In genomic region chr2:130047923-130048440, GRCm38 (mm10) we compare ENCODE assay signal across 15 mouse cellular contexts. TPM values are rescaled to one million over a fixed set of nuclear protein-coding genes. Genes with fewer than 3 reads are reported as not detected.
A peak's percentile ranks its signal among the peaks of the same experiment; 100 is the strongest.
DNase-seq lines count a peak whose midpoint lies in the region; ATAC-seq and TF ChIP-seq lines count a peak whose summit lies in the region.
"Had no signal": no experiment of that assay in that cellular context is flagged by ENCODE, and none has a peak within 500 bp of the region (broad histone marks: within the 10 kb centered on the region; RNA-seq: fewer than 3 reads in every experiment).

No protein-coding gene starts in this region.

- no peak overlapping the region for H3K4me3 ChIP-seq in liver, embryonic 14.5 days (ENCODE audit: insufficient read depth in 1 of 2, low read depth in 2 of 2, low read length in 2 of 2)
- H3K4me3 ChIP-seq in liver, embryonic 11.5 days (ENCODE audit: low read depth, low read length) = no peak overlapping the region
- no peak overlapping the region for H3K4me3 ChIP-seq in embryonic facial prominence, embryonic 10.5 days

- peak; percentile 41 for DNase-seq in adrenal gland, postnatal 14 days
- DNase-seq in adrenal gland, adult 8-10 months = no peak
- DNase-seq in liver, embryonic 14.5 days (ENCODE audit: low read depth in 3 of 3, low spot score in 3 of 3) = no peak
- DNase-seq in liver, embryonic 11.5 days (ENCODE audit: low spot score) = no peak
- peak; percentile 32 for DNase-seq in R1 (ENCODE audit: low read depth, low spot score)
- DNase-seq in embryonic facial prominence, embryonic 10.5 days (ENCODE audit: low spot score) = no peak
- DNase-seq in c-Kit-positive CD71-positive TER-119-positive erythroid progenitor cells, embryonic 14.5 days (ENCODE audit: low spot score) = no peak
- DNase-seq in left cerebral cortex, adult 9 months (ENCODE audit: low spot score in 2 of 2) = no peak
- DNase-seq: B cell, adult 2 months; cerebellum, postnatal 36 days; heart, postnatal 10 days; right cerebral cortex, adult 18-20 months; thymus, adult 2 months had no signal

- H3K27ac ChIP-seq in liver, embryonic 14.5 days = no peak overlapping the region
- H3K27ac ChIP-seq in liver, embryonic 11.5 days (ENCODE audit: low read depth, low read length) = no peak overlapping the region
- H3K27ac ChIP-seq in embryonic facial prominence, embryonic 10.5 days (replicated peaks) = peak overlapping the region; percentile 40; the same call in 1 of the 2 replicates

- no peak for TF ChIP-seq EP300 in liver, embryonic 14.5 days (IDR thresholded peaks at IDR 0.05; ENCODE audit: low read depth)

- H3K9me3 ChIP-seq in liver, embryonic 14.5 days (ENCODE audit: control insufficient read depth, low read length) = no peaks in the 10 kb centered on the region
- H3K9me3 ChIP-seq in liver, embryonic 11.5 days (ENCODE audit: control insufficient read depth, low read length) = no peaks in the 10 kb centered on the region
- no peaks in the 10 kb centered on the region for H3K9me3 ChIP-seq in embryonic facial prominence, embryonic 10.5 days

- no peaks in the 10 kb centered on the region for H3K36me3 ChIP-seq in liver, embryonic 14.5 days (replicated peaks; ENCODE audit: control insufficient read depth, insufficient read depth, low read depth)
- H3K36me3 ChIP-seq in liver, embryonic 11.5 days (ENCODE audit: control insufficient read depth, insufficient read depth, low read length) = no peaks in the 10 kb centered on the region
- no peaks in the 10 kb centered on the region for H3K36me3 ChIP-seq in embryonic facial prominence, embryonic 10.5 days (replicated peaks)

- H3K4me1 ChIP-seq in liver, embryonic 14.5 days (replicated peaks; ENCODE audit: control insufficient read depth in 2 of 2, insufficient read depth in 2 of 2, low read length in 1 of 2) = no peaks in the 10 kb centered on the region
- no peaks in the 10 kb centered on the region for H3K4me1 ChIP-seq in liver, embryonic 11.5 days (replicated peaks; ENCODE audit: control insufficient read depth, insufficient read depth, low read length)
- peaks cover 16% of the 10 kb centered on the region for H3K4me1 ChIP-seq in embryonic facial prominence, embryonic 10.5 days

- no peak overlapping the region for H3K9ac ChIP-seq in liver, embryonic 14.5 days (replicated peaks)
- no peak overlapping the region for H3K9ac ChIP-seq in liver, embryonic 11.5 days (ENCODE audit: low read depth, low read length)

- no peak for ATAC-seq in liver, embryonic 14.5 days (ENCODE audit: insufficient read depth)
- no peak for ATAC-seq in liver, embryonic 11.5 days (replicated peaks; ENCODE audit: low FRiP score)
- ATAC-seq: Patski had no signal

- no peaks in the 10 kb centered on the region for H3K27me3 ChIP-seq in liver, embryonic 14.5 days (ENCODE audit: control insufficient read depth, insufficient read depth, low read length)
- H3K27me3 ChIP-seq in liver, embryonic 11.5 days (replicated peaks; ENCODE audit: control insufficient read depth, insufficient read depth, low read length) = no peaks in the 10 kb centered on the region
- no peaks in the 10 kb centered on the region for H3K27me3 ChIP-seq in embryonic facial prominence, embryonic 10.5 days (replicated peaks; ENCODE audit: low read depth, poor library complexity, severe bottlenecking)

- peak; percentile 37; the same call in 1 of the 2 replicates for TF ChIP-seq CTCF in liver, embryonic 14.5 days (IDR thresholded peaks at IDR 0.05; ENCODE audit: low read depth)

- WGBS in liver, embryonic 14.5 days (ENCODE audit: insufficient replicate concordance) = 58% methylated on average over 13 of the region's 13 CpGs
- WGBS in liver, embryonic 11.5 days = 66% methylated on average over 13 of the region's 13 CpGs
- 76% methylated on average over 13 of the region's 13 CpGs for WGBS in embryonic facial prominence, embryonic 10.5 days

- no peak overlapping the region for H3K4me2 ChIP-seq in liver, embryonic 14.5 days (ENCODE audit: low read depth)
- no peak overlapping the region for H3K4me2 ChIP-seq in liver, embryonic 11.5 days

RNA-seq across cellular contexts. Expression of gene Tgm3, which starts 35.8 kb away (rescaled TPM):
- total RNA-seq in adrenal gland, postnatal 14 days (2021) = 1.1 and 1.7 TPM in 2 replicates
- 1 to 10 TPM in 2 of 4 experiments, under 1 TPM in 2; 0.12 to 7.0 (median 2.5) TPM for total RNA-seq in adrenal gland, adult 8-10 months (2022)
- polyA plus RNA-seq in liver, embryonic 14.5 days (2012; rRNA removed) = 0.01 TPM in 1 of 2 replicates, not detected in the other
- not detected in 2 replicates for polyA plus RNA-seq in liver, embryonic 14.5 days (2014; fragmentation: Nextera tagmentation; extraction: Ambion mirVana)
- not detected in 2 replicates for polyA plus RNA-seq in liver, embryonic 11.5 days (2014; fragmentation: Nextera tagmentation; extraction: Ambion mirVana)
- polyA plus RNA-seq in embryonic facial prominence, embryonic 10.5 days (2016; fragmentation: Nextera tagmentation; extraction: Ambion mirVana) = not detected in 2 replicates
- total RNA-seq: liver, adult 2 months had no signal

Comparison
In these comparisons a context has a peak if more than half of its experiments do, and no peak if none do; other contexts are left out.
1. DNase-seq: peak in adrenal gland, postnatal 14 days (single experiment) and R1 (single experiment); none in adrenal gland, adult 8-10 months (single experiment), liver, embryonic 14.5 days (0 of 3), liver, embryonic 11.5 days (single experiment), embryonic facial prominence, embryonic 10.5 days (single experiment), c-Kit-positive CD71-positive TER-119-positive erythroid progenitor cells, embryonic 14.5 days (single experiment) and left cerebral cortex, adult 9 months (0 of 2).